Mouse (Mus musculus) megakaryocyte, embryonic 14.5 days (primary cell): Measurements from ENCODE around the gene Selplg. TPM values are rescaled to one million over a fixed set of nuclear protein-coding genes. Genes with fewer than 3 reads are reported as not detected.

ENCODE experiments used
- H3K27me3 ChIP-seq: replicated peaks from 2 replicates; pipeline ENCODE3; 2012; ENCODE audit warnings: inconsistent platforms
- H3K36me3 ChIP-seq: replicated peaks from 2 replicates; pipeline ENCODE3; 2012; ENCODE audit warnings: low read length, inconsistent platforms, mixed read lengths
- H3K4me1 ChIP-seq: 2 replicates; pipeline ENCODE4 v1.6.1; 2012; ENCODE audit warnings: inconsistent platforms
- H3K4me3 ChIP-seq: replicated peaks from 2 replicates; pipeline ENCODE3; 2012; ENCODE audit warnings: moderate library complexity, mild to moderate bottlenecking, inconsistent platforms
- H3K9me3 ChIP-seq: 2 replicates; pipeline ENCODE4 v1.6.1; 2012; ENCODE audit warnings: inconsistent platforms
- FLI1 ChIP-seq: IDR thresholded peaks from 2 replicates; pipeline ENCODE4 v1.6.1; 2012; ENCODE audit warnings: low read length, inconsistent platforms, mixed read lengths
- GATA1 ChIP-seq: IDR thresholded peaks from 3 replicates; pipeline ENCODE4 v1.6.1; 2012; ENCODE audit warnings: mixed read lengths, low read length, inconsistent platforms, borderline replicate concordance
- polyA plus RNA-seq: library from polyadenylated mRNA; stranded (reverse); fragments of >175 nt; gene quantifications from 2 replicates; pipeline ENCODE4 v1.2.3, GENCODE M21; 2012; ENCODE audit warnings: low replicate concordance; ENCODE audit not compliant: insufficient read depth

Selplg gene
- polyA plus RNA-seq, 1 experiment = 167 TPM

DNA sequence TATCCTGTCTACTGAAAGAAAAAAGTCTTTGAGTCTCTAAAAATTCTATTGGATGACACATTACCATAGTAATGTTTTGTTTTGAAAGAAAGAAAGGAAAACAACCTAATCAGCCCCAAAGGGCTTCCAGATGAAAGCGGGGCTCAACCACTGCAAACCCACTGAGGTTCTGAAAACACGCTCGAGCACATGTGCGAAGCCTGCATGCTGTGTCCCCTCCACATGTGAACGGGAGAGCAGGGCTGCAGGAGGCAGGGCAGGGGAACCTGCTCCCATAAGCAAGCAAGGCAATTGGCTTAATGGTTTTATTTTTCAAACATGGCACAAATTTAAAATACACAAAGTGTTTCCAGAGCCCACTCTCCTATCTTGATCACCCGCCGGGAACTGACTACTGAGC, 24.2 kb upstream of the Selplg start:
- no peaks in the 10 kb centered on the region for H3K27me3 ChIP-seq
- H3K36me3 ChIP-seq = peaks cover 96% of the 10 kb centered on the region
- no peaks in the 10 kb centered on the region for H3K9me3 ChIP-seq
- H3K4me3 ChIP-seq = no peak overlapping the region
- TF ChIP-seq GATA1 (no peak), FLI1 (no peak)
- H3K4me1 ChIP-seq = peaks cover 89% of the 10 kb centered on the region

DNA sequence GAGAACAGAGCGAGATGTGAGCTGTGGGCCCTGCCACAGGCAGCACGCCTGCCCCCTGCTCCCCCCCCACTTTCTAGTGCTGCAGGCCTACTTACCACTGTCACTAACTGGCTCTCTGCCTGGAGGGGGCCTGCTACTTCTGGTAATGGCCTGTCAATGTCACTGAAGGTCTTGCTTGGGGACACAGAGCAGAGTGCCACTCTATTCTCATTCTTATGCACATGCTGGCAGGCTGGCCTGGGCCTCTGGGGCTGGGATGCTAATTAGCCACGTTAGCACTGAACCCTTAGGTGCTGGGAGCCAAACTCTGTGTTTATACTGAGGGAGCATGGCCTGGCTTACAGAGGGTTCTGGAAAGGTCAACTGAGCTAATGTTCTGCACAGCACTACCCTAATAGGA, 23.3 kb upstream of the Selplg start:
- Histone ChIP-seq H3K36me3 (peaks cover 96% of the 10 kb centered on the region), H3K4me3 (no peak overlapping the region), H3K9me3 (no peaks in the 10 kb centered on the region), H3K4me1 (peaks cover 89% of the 10 kb centered on the region), H3K27me3 (no peaks in the 10 kb centered on the region)
- TF ChIP-seq FLI1 (no peak), GATA1 (no peak)

- peak overlapping the region; percentile 42 for H3K4me3 ChIP-seq
- peaks cover 96% of the 10 kb centered on the region for H3K36me3 ChIP-seq
- H3K27me3 ChIP-seq = no peaks in the 10 kb centered on the region
- peaks cover 89% of the 10 kb centered on the region for H3K4me1 ChIP-seq
- TF ChIP-seq FLI1 (no peak), GATA1 (no peak)
- no peaks in the 10 kb centered on the region for H3K9me3 ChIP-seq
Measured at GRCm38 (mm10) chr5:113855117-113855516, 22.7 kb upstream of the Selplg start.

DNA sequence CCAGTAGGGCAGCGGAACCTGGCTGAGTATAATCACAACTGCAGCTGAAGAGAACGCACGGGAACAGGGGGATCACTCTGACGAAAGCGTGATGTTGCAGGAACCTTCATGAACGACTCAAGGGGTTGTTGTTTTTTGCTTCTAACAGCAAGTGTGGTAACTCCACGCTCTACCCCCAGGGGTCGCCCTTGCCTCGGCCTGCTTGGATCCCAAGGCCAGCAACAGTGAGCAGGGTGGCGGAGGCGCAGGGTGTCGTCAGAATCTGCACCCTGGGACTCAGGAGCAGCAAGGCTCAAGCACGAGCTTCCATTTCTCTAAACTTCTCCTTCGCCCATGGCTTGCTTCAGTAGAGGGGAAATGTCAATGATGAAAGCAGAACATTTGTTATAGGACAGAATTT, 22.1 kb upstream of the Selplg start:
- peaks cover 90% of the 10 kb centered on the region for H3K4me1 ChIP-seq
- H3K27me3 ChIP-seq = no peaks in the 10 kb centered on the region
- TF ChIP-seq GATA1 = no peak
- no peak for TF ChIP-seq FLI1
- H3K4me3 ChIP-seq = no peak overlapping the region
- H3K36me3 ChIP-seq = peaks cover 98% of the 10 kb centered on the region
- no peaks in the 10 kb centered on the region for H3K9me3 ChIP-seq

GRCm38 (mm10) chr5:113853541-113853940, 21.1 kb upstream of the Selplg start:
- Histone ChIP-seq H3K36me3 (peaks cover 99% of the 10 kb centered on the region), H3K4me3 (no peak overlapping the region), H3K27me3 (no peaks in the 10 kb centered on the region), H3K4me1 (peaks cover 84% of the 10 kb centered on the region), H3K9me3 (no peaks in the 10 kb centered on the region)
- TF ChIP-seq FLI1 (no peak), GATA1 (no peak)

GRCm38 (mm10) chr5:113852463-113852862, 20.0 kb upstream of the Selplg start:
- peaks cover 84% of the 10 kb centered on the region for H3K4me1 ChIP-seq
- H3K36me3 ChIP-seq = peaks cover 99% of the 10 kb centered on the region
- H3K4me3 ChIP-seq = no peak overlapping the region
- H3K9me3 ChIP-seq = no peaks in the 10 kb centered on the region
- no peaks in the 10 kb centered on the region for H3K27me3 ChIP-seq
- TF ChIP-seq GATA1 (no peak), FLI1 (no peak)

DNA sequence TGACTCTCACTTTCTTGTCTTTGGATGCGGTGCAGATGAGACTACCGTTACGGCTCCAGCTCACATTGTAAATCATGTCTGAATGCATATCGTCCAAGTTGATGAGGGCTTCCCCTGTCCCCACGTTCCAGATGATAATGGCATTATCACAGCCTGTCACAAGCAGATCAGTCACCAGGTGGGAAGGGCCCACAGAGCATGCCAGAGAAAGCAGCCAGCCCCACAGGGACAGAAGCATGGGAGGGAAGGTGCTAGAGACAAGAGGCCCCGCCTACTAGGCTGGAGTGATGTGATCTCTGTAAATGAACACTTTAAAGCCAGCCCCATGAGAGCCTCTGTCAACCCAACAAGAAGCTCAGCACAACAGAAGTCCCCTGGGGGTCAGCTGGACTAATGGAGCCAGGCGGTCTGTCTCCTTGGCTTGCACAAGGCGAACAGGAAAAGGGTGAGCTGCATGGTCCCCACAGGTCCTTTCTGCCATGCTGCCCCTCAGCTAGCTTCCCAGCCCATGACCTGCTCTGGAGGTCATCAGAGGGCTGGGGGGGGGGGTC, 18.3 kb upstream of the Selplg start:
- TF ChIP-seq GATA1 (no peak), FLI1 (no peak)
- Histone ChIP-seq H3K36me3 (peaks cover 99% of the 10 kb centered on the region), H3K4me1 (peaks cover 83% of the 10 kb centered on the region), H3K27me3 (no peaks in the 10 kb centered on the region), H3K4me3 (peak overlapping the region; percentile 18), H3K9me3 (no peaks in the 10 kb centered on the region)

DNA sequence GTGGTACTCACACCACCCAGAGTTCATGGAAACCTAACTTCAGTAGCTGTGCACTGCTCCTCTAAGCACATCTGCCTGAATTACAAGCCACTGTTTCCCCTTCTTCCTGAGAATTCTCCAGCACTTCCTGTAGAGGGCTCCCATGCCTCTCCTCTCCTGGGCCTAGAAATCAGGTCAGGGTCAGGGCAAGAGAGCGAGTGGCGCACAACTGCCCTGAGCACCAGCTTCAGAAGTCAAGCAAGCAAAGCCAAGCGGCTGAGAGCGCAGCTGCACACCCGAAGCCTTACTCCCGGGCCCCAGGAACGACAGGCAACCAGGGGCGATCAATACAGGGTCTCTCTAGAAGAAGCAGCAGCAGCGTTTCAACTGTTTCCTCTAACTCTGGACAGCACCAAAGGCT, 15.2 kb upstream of the Selplg start:
- peaks cover 98% of the 10 kb centered on the region for H3K36me3 ChIP-seq

DNA sequence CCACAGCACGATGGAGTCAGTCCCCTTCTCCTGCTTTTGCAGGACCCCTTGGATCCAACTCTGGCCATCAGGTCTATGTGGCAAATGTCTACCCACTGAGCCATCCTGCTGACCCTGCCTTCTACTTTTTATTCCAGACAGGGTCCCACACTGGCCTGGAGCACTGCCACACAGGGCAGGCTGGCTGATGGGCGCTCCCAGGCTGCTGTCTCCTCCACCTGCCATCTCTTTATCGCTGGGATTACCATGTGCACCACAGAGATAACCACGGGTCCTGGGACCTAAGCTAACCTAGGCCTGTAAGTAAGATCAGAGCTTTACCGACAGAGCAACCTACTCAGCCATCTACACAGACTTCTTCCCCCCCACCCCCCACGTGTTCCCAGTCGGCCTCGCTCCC, 14.2 kb upstream of the Selplg start:
- peaks cover 85% of the 10 kb centered on the region for H3K4me1 ChIP-seq

More for the DNA sequence above, 15.2 kb upstream of the Selplg start:
- Histone ChIP-seq H3K27me3 (no peaks in the 10 kb centered on the region), H3K9me3 (no peaks in the 10 kb centered on the region), H3K4me3 (no peak overlapping the region), H3K4me1 (peaks cover 82% of the 10 kb centered on the region)
- TF ChIP-seq FLI1 (no peak), GATA1 (no peak)

DNA sequence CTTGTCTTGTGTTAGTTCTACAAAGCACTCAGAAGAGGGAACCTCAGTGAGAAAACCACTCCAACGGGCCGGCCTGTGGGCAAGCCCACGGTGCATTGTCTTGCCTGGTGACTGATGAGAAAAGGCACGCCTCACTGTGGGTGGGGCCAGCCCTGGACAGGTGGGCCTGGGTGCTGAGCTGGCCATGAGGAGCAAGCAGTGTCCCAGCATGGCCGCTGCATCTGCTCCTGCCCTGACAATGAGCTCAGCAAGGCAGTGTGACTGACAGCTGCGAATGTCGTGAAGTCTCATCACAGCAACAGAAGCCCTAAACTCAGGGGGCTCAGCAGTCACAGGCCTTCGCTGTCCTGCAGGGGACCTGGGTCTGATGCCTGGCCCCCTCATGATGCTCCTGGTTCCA, 13.2 kb upstream of the Selplg start:
- peaks cover 85% of the 10 kb centered on the region for H3K4me1 ChIP-seq
- H3K27me3 ChIP-seq = no peaks in the 10 kb centered on the region
- TF ChIP-seq GATA1 = no peak
- H3K9me3 ChIP-seq = no peaks in the 10 kb centered on the region
- peaks cover 97% of the 10 kb centered on the region for H3K36me3 ChIP-seq
- no peak overlapping the region for H3K4me3 ChIP-seq

More for the DNA sequence above, 14.2 kb upstream of the Selplg start:
- H3K27me3 ChIP-seq = no peaks in the 10 kb centered on the region
- peaks cover 98% of the 10 kb centered on the region for H3K36me3 ChIP-seq
- no peak overlapping the region for H3K4me3 ChIP-seq
- no peaks in the 10 kb centered on the region for H3K9me3 ChIP-seq
- TF ChIP-seq GATA1 (no peak), FLI1 (no peak)

DNA sequence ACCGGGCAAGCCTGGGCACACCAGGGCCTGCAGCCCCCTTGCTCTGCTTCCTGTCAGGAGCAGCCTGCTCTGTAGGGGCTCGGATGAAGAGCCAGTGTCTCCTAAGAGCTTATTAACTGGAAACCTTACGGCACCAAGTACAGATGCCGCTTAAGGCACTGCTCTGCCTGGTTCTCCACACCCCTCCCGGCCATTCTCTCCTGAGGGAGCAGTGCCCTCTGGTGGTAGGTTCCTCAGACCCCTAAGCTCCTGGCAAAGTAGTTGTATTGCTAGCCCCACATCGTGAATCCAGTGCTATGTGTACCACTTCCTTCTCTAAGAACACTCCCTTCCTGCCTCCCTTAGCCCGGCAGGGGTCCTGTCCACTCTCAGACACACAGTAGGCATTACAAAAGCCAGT, 12.3 kb upstream of the Selplg start:
- Histone ChIP-seq H3K9me3 (no peaks in the 10 kb centered on the region), H3K27me3 (no peaks in the 10 kb centered on the region), H3K36me3 (peaks cover 97% of the 10 kb centered on the region), H3K4me1 (peaks cover 85% of the 10 kb centered on the region), H3K4me3 (no peak overlapping the region)
- no peak for TF ChIP-seq GATA1
- no peak for TF ChIP-seq FLI1
